Mouse (Mus musculus): ENCODE measurements around the gene Ethe1.

DNA sequence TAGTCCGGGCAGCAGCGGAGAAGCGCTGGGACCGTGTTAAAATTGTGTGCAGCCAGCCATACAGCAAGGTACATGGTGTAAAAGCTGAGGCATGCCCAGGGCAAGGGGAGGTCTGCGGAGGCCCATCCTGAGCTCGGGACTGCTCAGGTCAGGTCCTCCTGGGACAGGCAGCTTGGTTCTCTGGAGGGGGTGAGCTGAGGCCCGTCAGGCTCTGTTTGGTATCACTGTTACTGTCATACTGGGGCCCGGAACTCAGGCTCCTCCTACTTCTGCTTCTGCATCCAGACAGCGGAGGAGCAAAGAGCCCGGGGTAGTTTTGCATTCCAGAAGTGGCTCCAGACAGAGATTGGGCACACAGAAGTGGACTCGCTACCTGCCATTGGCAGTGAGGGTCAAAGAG is 21.7 kb upstream of the Ethe1 start:
- TF ChIP-seq CTCF (conservative IDR thresholded peaks at IDR 0.05; ENCODE audit: insufficient read depth, insufficient read length, low read depth, low read length), result no peak
- TF ChIP-seq POLR2A (IDR thresholded peaks at IDR 0.05; ENCODE audit: low read depth, low read length), result no peak

Measured in kidney, adult 2 months (tissue).